Mouse (Mus musculus): ENCODE results near the gene Ndufv1.
"Not testable (repeated sequence)": the region's sequence is repeated elsewhere in the genome, so short reads cannot be mapped to it uniquely, and the experiment has no call there.

Gene Ndufv1

DNA sequence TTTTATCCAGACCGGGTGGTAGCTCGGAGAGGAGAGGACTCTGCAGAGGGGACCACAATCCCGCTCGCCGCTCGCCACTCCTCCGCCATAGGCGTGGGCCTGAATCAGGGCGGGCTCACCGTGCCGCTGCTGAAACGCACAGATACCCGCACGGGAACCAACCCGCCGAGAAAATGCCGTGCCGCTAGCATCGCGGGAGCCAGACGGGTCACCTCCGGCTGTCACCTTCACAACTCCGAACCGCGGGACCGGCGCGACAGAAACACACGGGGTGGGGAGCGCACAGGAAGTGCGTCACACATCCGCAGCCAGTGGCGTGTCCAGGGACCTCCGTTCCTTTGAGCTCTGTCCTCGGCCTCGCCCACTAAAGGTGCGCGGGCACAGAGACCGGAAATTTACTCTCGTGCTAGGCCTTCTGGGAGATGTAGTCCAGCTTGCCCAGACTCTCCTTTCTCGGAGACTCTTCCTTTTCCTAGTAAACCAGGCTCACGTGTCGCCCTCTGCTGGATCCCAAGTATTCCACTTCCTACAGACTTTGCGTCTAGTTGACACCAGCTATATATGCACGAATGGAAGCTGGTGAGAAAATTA lies at the start of gene Ndufv1:
Ndufv1 (minus strand) TSS at position 375 of the 591 bp plus-strand sequence.
- DNase-seq: peak; percentile 87 to 90

GRCm38 (mm10) chr19:4060899-4061465 lies 48.4 kb upstream of the Ndufv1 start:
- no peak for DNase-seq

- not testable (repeated sequence) for DNase-seq
These were observed 47.7 kb upstream of the Ndufv1 start for GRCm38 (mm10) chr19:4060044-4060898.

DNA sequence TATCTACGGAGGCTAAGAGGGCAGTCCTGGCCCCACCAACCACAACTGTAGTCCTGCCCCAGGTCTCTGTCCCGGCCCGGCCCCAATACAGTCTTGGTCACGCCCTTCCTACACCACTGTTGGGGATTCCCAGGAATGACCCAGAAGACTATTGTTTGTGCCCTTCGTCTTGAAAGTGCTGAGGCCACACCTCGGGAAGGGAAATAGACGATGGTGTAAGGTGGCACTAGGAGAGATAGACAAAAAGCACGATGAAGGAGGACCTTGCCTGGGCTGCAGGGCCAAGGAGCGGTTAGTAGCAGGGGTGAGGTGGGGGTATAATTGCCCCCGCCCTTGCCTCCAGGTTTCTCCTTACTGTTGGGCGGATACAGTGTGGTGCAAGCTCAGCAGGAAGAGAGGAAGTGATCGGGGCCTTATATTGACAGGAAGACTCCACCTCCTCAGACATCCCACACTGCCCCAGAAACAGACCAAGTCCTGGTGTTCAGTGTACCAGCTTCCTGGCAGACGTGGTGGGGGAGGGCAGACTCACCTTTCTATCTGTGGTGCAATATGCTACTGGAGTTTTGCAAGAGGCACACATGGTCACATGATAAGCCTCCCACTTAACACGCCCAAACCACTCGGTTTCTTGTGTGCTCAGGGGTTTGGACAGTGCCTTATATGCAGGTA lies 46.6 kb upstream of the Ndufv1 start, which contains the start of gene Gstp3:
Gstp3 (minus strand) TSS at position 501 of the 672 bp plus-strand sequence.
- DNase-seq: no peak

- no peak for DNase-seq
These were observed 46.0 kb upstream of the Ndufv1 start for GRCm38 (mm10) chr19:4058581-4058980.

DNA sequence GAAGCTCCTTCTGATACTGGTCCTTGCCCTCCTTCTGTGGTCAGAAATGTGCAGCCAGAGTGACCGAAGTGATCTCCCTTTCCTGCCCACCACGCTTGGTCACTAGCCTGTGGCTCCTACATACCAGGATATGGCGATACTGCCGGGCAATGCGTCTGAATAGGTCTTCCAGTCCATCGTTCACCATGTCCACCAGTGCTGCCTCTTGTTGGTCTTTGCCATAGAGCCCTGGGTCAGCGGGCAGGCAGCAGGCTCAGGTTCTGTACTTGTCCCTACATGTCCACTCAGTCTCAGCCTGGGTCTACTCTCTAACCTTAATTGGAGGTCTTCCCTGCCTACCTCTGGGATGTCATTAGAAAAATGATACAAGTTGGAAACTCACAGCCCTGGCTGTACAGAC lies 45.4 kb upstream of the Ndufv1 start:
- no peak for DNase-seq

DNA sequence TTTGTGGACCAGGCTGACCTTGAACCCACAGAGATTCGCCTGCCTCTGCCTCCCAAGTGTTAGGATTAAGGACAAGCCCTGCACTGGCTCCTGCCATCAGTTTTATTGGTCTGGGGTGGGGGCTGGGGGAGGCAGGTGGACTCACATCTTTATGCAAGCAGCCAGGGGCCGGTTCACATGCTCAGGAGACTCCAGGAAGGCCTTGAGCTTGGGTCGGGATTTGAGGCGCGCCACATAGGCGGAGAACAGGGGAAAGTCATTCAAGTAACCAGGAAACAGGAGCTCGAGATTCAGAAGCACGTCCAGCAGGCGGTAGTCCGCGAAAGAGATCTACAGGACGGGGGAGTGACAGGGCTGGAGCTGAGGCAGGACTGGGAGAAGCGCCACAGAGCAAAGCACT lies 44.8 kb upstream of the Ndufv1 start:
- no peak for DNase-seq

DNA sequence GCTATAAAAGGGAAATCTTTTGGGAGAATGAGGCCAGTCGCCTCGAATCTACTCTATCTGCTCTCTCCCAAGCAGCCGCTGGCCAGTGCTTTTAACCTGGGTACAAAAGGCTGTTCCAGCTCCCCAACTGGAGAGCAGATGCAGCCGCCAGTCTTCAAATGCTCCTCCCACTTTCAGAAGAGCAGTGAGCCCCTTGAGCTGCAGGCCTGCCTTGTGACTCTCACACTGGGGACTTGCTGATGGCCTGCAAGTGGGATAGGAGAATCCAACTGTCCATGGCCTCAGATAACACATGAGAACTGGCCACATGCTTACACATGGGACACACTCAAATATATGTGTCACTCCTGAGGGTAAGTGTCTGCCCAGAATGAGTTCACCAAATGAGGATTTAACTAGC lies 44.1 kb upstream of the Ndufv1 start:
- no peak for DNase-seq

DNA sequence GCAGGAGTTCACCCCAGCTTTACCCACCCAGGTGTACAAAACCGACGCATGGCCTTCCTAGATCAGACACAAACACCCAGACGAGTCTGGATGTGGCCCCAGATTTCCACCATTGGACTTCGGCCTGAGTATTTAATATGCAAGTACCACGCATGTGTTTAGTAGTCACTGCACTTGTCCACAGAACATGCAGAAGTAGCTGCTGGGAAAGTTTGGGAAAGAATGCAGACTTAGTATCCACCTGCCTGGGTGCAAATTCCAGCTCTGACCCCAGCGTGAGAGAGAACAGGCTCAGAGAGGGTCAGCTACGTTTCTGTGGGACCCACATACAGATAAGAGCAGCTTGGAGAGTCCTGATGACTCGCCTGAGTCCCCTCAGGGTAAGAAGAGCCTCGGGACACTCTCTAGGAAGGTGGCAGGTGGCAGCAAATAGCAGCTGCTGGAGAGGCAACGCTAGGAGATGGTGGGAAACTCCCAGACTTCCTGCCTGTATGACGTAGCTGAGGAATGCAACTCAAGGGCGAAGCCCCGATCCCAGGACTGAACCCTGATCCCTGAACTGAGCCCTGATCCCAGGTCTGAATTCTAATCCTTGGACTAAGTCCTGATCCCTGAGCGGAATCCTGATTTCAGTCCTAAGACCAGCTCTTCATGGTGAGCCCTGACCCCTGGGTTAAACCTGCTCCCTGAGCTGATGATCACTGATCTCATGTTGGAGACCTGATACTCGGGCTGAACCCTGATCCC lies 43.5 kb upstream of the Ndufv1 start:
- DNase-seq: no peak

DNA sequence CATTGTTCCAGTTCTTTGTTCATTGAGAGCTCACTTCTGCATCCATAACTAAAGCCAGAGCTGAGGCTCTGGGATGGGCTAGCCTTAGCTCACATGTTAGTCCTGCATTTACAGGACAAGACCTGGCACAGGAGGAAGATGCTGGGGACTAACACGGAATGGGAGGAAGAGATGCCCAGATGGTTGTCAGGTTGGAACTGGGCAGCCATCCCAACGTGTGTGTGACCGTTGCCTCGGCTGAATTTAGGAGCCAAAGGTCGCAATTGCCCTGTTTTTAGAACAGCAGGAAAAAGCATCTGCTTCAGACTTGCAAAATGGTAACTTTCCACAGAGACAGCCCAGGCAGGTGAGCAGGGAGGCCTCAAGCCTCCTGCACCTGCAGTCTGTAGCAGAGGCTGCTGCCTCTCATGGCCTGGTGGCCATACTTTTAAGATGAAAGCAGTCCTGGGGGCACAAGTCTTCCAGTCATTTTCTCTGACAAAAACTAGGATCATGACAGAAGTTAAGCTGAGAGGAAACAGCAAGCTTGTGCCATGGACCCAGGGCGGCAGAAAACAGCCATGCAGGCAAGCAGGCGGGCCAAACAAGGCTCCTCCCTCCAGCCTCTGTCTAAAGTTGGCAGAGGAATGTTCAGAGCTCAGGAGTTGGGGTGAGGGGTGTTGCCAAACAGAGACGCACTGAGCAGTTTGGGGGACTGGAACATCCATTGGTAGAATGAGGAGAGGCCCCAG lies 42.8 kb upstream of the Ndufv1 start:
- DNase-seq: no peak

DNA sequence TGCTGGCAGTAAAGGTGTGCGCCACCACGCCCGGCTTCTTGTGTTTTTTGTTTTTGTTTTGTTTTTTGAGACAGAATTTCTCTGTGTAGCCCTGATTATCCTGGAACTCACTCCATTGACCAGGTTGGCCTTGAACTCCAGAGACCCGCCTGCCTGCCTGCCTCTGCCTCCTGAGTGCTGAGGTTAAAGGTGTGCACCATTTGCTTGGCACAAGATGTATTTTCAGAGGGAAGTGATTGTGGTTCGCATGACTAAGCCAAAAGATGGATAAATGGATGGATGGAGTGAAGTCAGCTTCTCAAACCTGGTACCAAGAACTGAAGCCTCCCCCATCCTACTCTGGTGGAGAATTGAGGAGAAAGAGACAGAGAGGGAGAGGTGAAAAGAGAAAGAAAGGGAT lies 42.0 kb upstream of the Ndufv1 start:
- no peak for DNase-seq

DNA sequence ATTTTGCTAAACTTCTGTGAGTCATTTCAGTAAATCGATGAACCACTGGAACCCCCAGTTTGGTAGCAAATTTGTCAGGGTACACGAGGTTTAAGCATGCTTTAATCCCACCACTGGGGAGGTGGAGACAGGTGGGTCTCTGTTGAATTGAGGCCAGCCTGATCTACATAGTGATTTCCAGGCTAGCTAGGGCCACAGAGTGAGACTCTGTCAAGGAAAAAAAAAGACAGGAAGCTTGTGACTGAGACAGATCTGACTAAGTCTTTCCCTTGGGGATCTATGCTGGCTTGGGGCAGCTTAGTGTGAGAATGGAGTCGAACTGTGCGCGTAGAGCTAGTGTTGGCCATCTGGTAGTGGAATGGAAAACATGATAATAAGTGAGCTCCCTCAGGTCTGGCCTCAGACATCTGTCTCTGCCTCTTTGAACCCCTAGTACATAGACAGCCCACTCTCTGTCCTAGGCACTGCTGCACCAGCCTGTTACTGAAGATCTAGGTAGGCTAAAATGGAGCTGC lies 40.0 kb upstream of the Ndufv1 start:
- no peak for DNase-seq

- peak; percentile 41 to 79 for DNase-seq
These were observed 39.3 kb upstream of the Ndufv1 start for GRCm38 (mm10) chr19:4051741-4052515.

GRCm38 (mm10) chr19:4051016-4051415 lies 38.4 kb upstream of the Ndufv1 start:
- no peak for DNase-seq

- DNase-seq: not testable (repeated sequence)
These were observed 36.5 kb upstream of the Ndufv1 start for GRCm38 (mm10) chr19:4049069-4049468.

GRCm38 (mm10) chr19:4047859-4048258 lies 35.3 kb upstream of the Ndufv1 start:
- DNase-seq: peak; percentile 49 to 87

GRCm38 (mm10) chr19:4046866-4047254 lies 34.3 kb upstream of the Ndufv1 start:
- no peak for DNase-seq

- DNase-seq: peak in 1 of 2 experiments; percentile 29
These were observed 33.6 kb upstream of the Ndufv1 start, which contains the start of gene Gstp2 for GRCm38 (mm10) chr19:4045966-4046865. Gene Gstp2, minus strand, starts transcription at chr19:4046023.

GRCm38 (mm10) chr19:4044109-4044508 lies 31.5 kb upstream of the Ndufv1 start:
- DNase-seq: not testable (repeated sequence)

- DNase-seq: no peak
These were observed 29.5 kb upstream of the Ndufv1 start for GRCm38 (mm10) chr19:4042124-4042523.

Measured in spleen, adult 18-20 months (tissue).